In genomic region chr4:106261404-106261803, GRCm38 (mm10) we compare ENCODE assay signal across 22 mouse cellular contexts. TPM values are rescaled to one million over a fixed set of nuclear protein-coding genes. Genes with fewer than 3 reads are reported as not detected.
DNase-seq lines count a peak whose midpoint lies in the region; ATAC-seq and TF ChIP-seq lines count a peak whose summit lies in the region.
"Had no signal": no experiment of that assay in that cellular context is flagged by ENCODE, and none has a peak within 500 bp of the region (broad histone marks: within the 10 kb centered on the region; RNA-seq: fewer than 3 reads in every experiment).

No protein-coding gene starts in this region.

- peaks cover 22% of the 10 kb centered on the region for H3K4me1 ChIP-seq in forebrain, embryonic 15.5 days
- H3K4me1 ChIP-seq in forebrain, embryonic 11.5 days (replicated peaks; ENCODE audit: control insufficient read depth, insufficient read depth, low read length), result no peaks in the 10 kb centered on the region
- no peaks in the 10 kb centered on the region for H3K4me1 ChIP-seq in liver, embryonic 11.5 days (replicated peaks; ENCODE audit: control insufficient read depth, insufficient read depth, low read length)
- peaks cover 3% of the 10 kb centered on the region; the same call in 1 of the 2 replicates for H3K4me1 ChIP-seq in liver, postnatal 0 days (ENCODE audit: insufficient read depth)
- no peaks in the 10 kb centered on the region for H3K4me1 ChIP-seq in hindbrain, embryonic 11.5 days (replicated peaks; ENCODE audit: control insufficient read depth, insufficient read depth, low read length)
- H3K4me1 ChIP-seq: liver, embryonic 12.5 days had no signal

- no peak overlapping the region for H3K9ac ChIP-seq in forebrain, embryonic 15.5 days (replicated peaks)
- no peak overlapping the region for H3K9ac ChIP-seq in forebrain, embryonic 11.5 days (ENCODE audit: low read length)
- no peak overlapping the region for H3K9ac ChIP-seq in liver, embryonic 11.5 days (ENCODE audit: low read depth, low read length)
- H3K9ac ChIP-seq in liver, postnatal 0 days (replicated peaks), result no peak overlapping the region
- no peak overlapping the region for H3K9ac ChIP-seq in hindbrain, embryonic 11.5 days (ENCODE audit: low read depth, low read length)
- H3K9ac ChIP-seq: embryonic facial prominence, embryonic 13.5 days; intestine, embryonic 15.5 days; liver, embryonic 12.5 days; midbrain, embryonic 12.5 days; neural tube, embryonic 15.5 days had no signal

- 87% methylated on average over 3 of the region's 3 CpGs for WGBS in forebrain, embryonic 15.5 days
- WGBS in forebrain, embryonic 11.5 days, result 87% methylated on average over 3 of the region's 3 CpGs
- 85% methylated on average over 3 of the region's 3 CpGs for WGBS in liver, embryonic 11.5 days
- WGBS in liver, postnatal 0 days (ENCODE audit: insufficient replicate concordance), result 88% methylated on average over 3 of the region's 3 CpGs
- 79% methylated on average over 3 of the region's 3 CpGs for WGBS in hindbrain, embryonic 11.5 days

- no peaks in the 10 kb centered on the region for H3K9me3 ChIP-seq in forebrain, embryonic 15.5 days
- no peaks in the 10 kb centered on the region for H3K9me3 ChIP-seq in forebrain, embryonic 11.5 days (ENCODE audit: control insufficient read depth, low read length)
- H3K9me3 ChIP-seq in liver, embryonic 11.5 days (ENCODE audit: control insufficient read depth, low read length), result no peaks in the 10 kb centered on the region
- no peaks in the 10 kb centered on the region for H3K9me3 ChIP-seq in liver, postnatal 0 days (ENCODE audit: low read length)
- no peaks in the 10 kb centered on the region for H3K9me3 ChIP-seq in hindbrain, embryonic 11.5 days (ENCODE audit: control insufficient read depth, low read length)
- H3K9me3 ChIP-seq: embryonic facial prominence, embryonic 13.5 days; intestine, embryonic 15.5 days; liver, embryonic 12.5 days; midbrain, embryonic 12.5 days; neural tube, embryonic 15.5 days had no signal

- DNase-seq in forebrain, embryonic 11.5 days (ENCODE audit: low spot score), result no peak
- DNase-seq in liver, embryonic 11.5 days (ENCODE audit: low spot score), result peak; percentile 10
- DNase-seq in liver, postnatal 0 days, result no peak
- DNase-seq in kidney, postnatal 10 days, result peak; percentile 72
- no peak for DNase-seq in ovary, postnatal 10 days (ENCODE audit: low spot score)
- DNase-seq in hindbrain, embryonic 11.5 days (ENCODE audit: low spot score), result no peak
- DNase-seq: adrenal gland, postnatal 36 days; cerebellum, adult 9-10 months; gastrocnemius, postnatal 25 days; heart, adult 2 months; heart, postnatal 4 days; lung, adult 2 months; thymus, postnatal 14 days had no signal

- no peak for ATAC-seq in forebrain, embryonic 15.5 days (replicated peaks)
- no peak for ATAC-seq in forebrain, embryonic 11.5 days (replicated peaks; ENCODE audit: low FRiP score)
- no peak for ATAC-seq in liver, embryonic 11.5 days (replicated peaks; ENCODE audit: low FRiP score)
- ATAC-seq in liver, postnatal 0 days, result no peak
- ATAC-seq in hindbrain, embryonic 11.5 days (ENCODE audit: low FRiP score), result no peak
- ATAC-seq: hindbrain, embryonic 16.5 days; intestine, embryonic 15.5 days; liver, embryonic 12.5 days had no signal

- H3K4me3 ChIP-seq in forebrain, embryonic 15.5 days, result no peak overlapping the region
- no peak overlapping the region for H3K4me3 ChIP-seq in forebrain, embryonic 11.5 days (ENCODE audit: low read depth, low read length)
- H3K4me3 ChIP-seq in liver, embryonic 11.5 days (ENCODE audit: low read depth, low read length), result no peak overlapping the region
- no peak overlapping the region for H3K4me3 ChIP-seq in liver, postnatal 0 days (ENCODE audit: low read depth, low read length)
- H3K4me3 ChIP-seq in hindbrain, embryonic 11.5 days (ENCODE audit: low read depth, low read length), result no peak overlapping the region
- H3K4me3 ChIP-seq: embryonic facial prominence, embryonic 13.5 days; heart, adult 2 months; intestine, embryonic 15.5 days; layer of hippocampus, adult 2 months; liver, embryonic 12.5 days; midbrain, embryonic 12.5 days; neural tube, embryonic 15.5 days had no signal

- TF ChIP-seq EP300 in liver, postnatal 0 days (IDR thresholded peaks at IDR 0.05; ENCODE audit: low read depth), result no peak

- H3K4me2 ChIP-seq in forebrain, embryonic 15.5 days (replicated peaks), result no peak overlapping the region
- no peak overlapping the region for H3K4me2 ChIP-seq in forebrain, embryonic 11.5 days (ENCODE audit: low read depth, low read length, severe bottlenecking)
- H3K4me2 ChIP-seq in liver, embryonic 11.5 days, result no peak overlapping the region
- H3K4me2 ChIP-seq in liver, postnatal 0 days (ENCODE audit: low read depth, low read length), result no peak overlapping the region
- H3K4me2 ChIP-seq in hindbrain, embryonic 11.5 days (replicated peaks; ENCODE audit: low read depth, low read length), result no peak overlapping the region
- H3K4me2 ChIP-seq: embryonic facial prominence, embryonic 13.5 days; intestine, embryonic 15.5 days; liver, embryonic 12.5 days; midbrain, embryonic 12.5 days; neural tube, embryonic 15.5 days had no signal

- H3K27ac ChIP-seq in forebrain, embryonic 15.5 days (replicated peaks), result 0 out of 2 replicates have a peak overlapping the region, but pooled peaks have one; percentile 80
- no peak overlapping the region for H3K27ac ChIP-seq in forebrain, embryonic 11.5 days (ENCODE audit: low read depth, low read length)
- H3K27ac ChIP-seq in liver, embryonic 11.5 days (ENCODE audit: low read depth, low read length), result no peak overlapping the region
- H3K27ac ChIP-seq in liver, postnatal 0 days (ENCODE audit: low read depth), result no peak overlapping the region
- H3K27ac ChIP-seq in hindbrain, embryonic 11.5 days (ENCODE audit: low read depth, low read length), result no peak overlapping the region
- H3K27ac ChIP-seq: embryonic facial prominence, embryonic 13.5 days; intestine, embryonic 15.5 days; liver, embryonic 12.5 days; midbrain, embryonic 12.5 days; neural tube, embryonic 15.5 days; stomach, postnatal 0 days had no signal

- H3K27me3 ChIP-seq in forebrain, embryonic 15.5 days, result no peaks in the 10 kb centered on the region
- H3K27me3 ChIP-seq in forebrain, embryonic 11.5 days (ENCODE audit: control insufficient read depth, insufficient read depth, low read length), result no peaks in the 10 kb centered on the region
- no peaks in the 10 kb centered on the region for H3K27me3 ChIP-seq in liver, embryonic 11.5 days (replicated peaks; ENCODE audit: control insufficient read depth, insufficient read depth, low read length)
- no peaks in the 10 kb centered on the region for H3K27me3 ChIP-seq in liver, postnatal 0 days (ENCODE audit: insufficient read depth, low read length)
- no peaks in the 10 kb centered on the region for H3K27me3 ChIP-seq in hindbrain, embryonic 11.5 days (ENCODE audit: control insufficient read depth, insufficient read depth, low read length)
- H3K27me3 ChIP-seq: embryonic facial prominence, embryonic 13.5 days; intestine, embryonic 15.5 days; liver, embryonic 12.5 days; midbrain, embryonic 12.5 days; neural tube, embryonic 15.5 days had no signal

- TF ChIP-seq CTCF in liver, postnatal 0 days (IDR thresholded peaks at IDR 0.05; ENCODE audit: low read depth), result no peak

- no peaks in the 10 kb centered on the region for H3K36me3 ChIP-seq in forebrain, embryonic 15.5 days
- H3K36me3 ChIP-seq in forebrain, embryonic 11.5 days (ENCODE audit: control insufficient read depth, insufficient read depth, low read length), result no peaks in the 10 kb centered on the region
- H3K36me3 ChIP-seq in liver, embryonic 11.5 days (ENCODE audit: control insufficient read depth, insufficient read depth, low read length), result no peaks in the 10 kb centered on the region
- no peaks in the 10 kb centered on the region for H3K36me3 ChIP-seq in liver, postnatal 0 days (replicated peaks; ENCODE audit: insufficient read depth, low read length)
- no peaks in the 10 kb centered on the region for H3K36me3 ChIP-seq in hindbrain, embryonic 11.5 days (ENCODE audit: control insufficient read depth, insufficient read depth, low read length)
- H3K36me3 ChIP-seq: embryonic facial prominence, embryonic 13.5 days; intestine, embryonic 15.5 days; liver, embryonic 12.5 days; midbrain, embryonic 12.5 days; neural tube, embryonic 15.5 days had no signal

RNA-seq across cellular contexts. Expression of gene Usp24, which starts 54.6 kb away (rescaled TPM):
- 8.9 and 9.0 TPM in 2 replicates for polyA plus RNA-seq in forebrain, embryonic 15.5 days (2015; fragmentation: Nextera tagmentation; extraction: Ambion mirVana)
- polyA plus RNA-seq in forebrain, embryonic 11.5 days (2014; fragmentation: Nextera tagmentation; extraction: Ambion mirVana), result 12.8 and 13.7 TPM in 2 replicates
- polyA plus RNA-seq in liver, embryonic 11.5 days (2014; fragmentation: Nextera tagmentation; extraction: Ambion mirVana), result 12.6 and 15.1 TPM in 2 replicates
- 4.7 TPM in 2 replicates for polyA plus RNA-seq in liver, postnatal 0 days (2015; fragmentation: Nextera tagmentation; extraction: Ambion mirVana)
- 10.2 and 12.5 TPM in 2 replicates for polyA plus RNA-seq in hindbrain, embryonic 11.5 days (2014; fragmentation: Nextera tagmentation; extraction: Ambion mirVana)

Comparison
In these comparisons a context has a peak if more than half of its experiments do, and no peak if none do; other contexts are left out.
1. DNase-seq: peak in liver, embryonic 11.5 days (single experiment) and kidney, postnatal 10 days (single experiment); none in forebrain, embryonic 11.5 days (single experiment), liver, postnatal 0 days (single experiment), ovary, postnatal 10 days (single experiment) and hindbrain, embryonic 11.5 days (single experiment).